Mouse (Mus musculus): ENCODE results near the gene Zfp346. TPM values are rescaled to one million over a fixed set of nuclear protein-coding genes. Genes with fewer than 3 reads are reported as not detected.
A peak's percentile ranks its signal among the peaks of the same experiment; 100 is the strongest.

Zfp346 gene
- polyA plus RNA-seq, 1 experiment from 2014 or later = 17.9 TPM

GRCm38 (mm10) chr13:55174347-55174746, 69.2 kb downstream of the Zfp346 start:
- no peak overlapping the region for H3K9ac ChIP-seq (ENCODE audit: low read depth, low read length)
- ATAC-seq (replicated peaks; ENCODE audit: insufficient number of reproducible peaks, low FRiP score, low TSS enrichment) = no peak

GRCm38 (mm10) chr13:55176265-55176664, 71.2 kb downstream of the Zfp346 start:
- no peak overlapping the region for H3K4me2 ChIP-seq
- H3K4me1 ChIP-seq (ENCODE audit: control insufficient read depth, insufficient read depth, low read length) = peaks cover 5% of the 10 kb centered on the region
- H3K9me3 ChIP-seq (replicated peaks; ENCODE audit: control insufficient read depth, low read length) = 0 out of 2 replicates have a peak, but pooled peaks cover 2% of the 10 kb centered on the region
- no peaks in the 10 kb centered on the region for H3K36me3 ChIP-seq (ENCODE audit: control insufficient read depth, insufficient read depth, low read length)
- WGBS (ENCODE audit: insufficient replicate concordance) = 71% methylated on average over 6 of the region's 6 CpGs
- no peak overlapping the region for H3K27ac ChIP-seq (ENCODE audit: low read depth, low read length)
- no peak for ATAC-seq (replicated peaks; ENCODE audit: insufficient number of reproducible peaks, low FRiP score, low TSS enrichment)
- no peaks in the 10 kb centered on the region for H3K27me3 ChIP-seq (ENCODE audit: control insufficient read depth, insufficient read depth, low read length)
- no peak overlapping the region for H3K4me3 ChIP-seq (ENCODE audit: low read depth, low read length)
- H3K9ac ChIP-seq (ENCODE audit: low read depth, low read length) = no peak overlapping the region

More at GRCm38 (mm10) chr13:55174347-55174746, 69.2 kb downstream of the Zfp346 start:
- Histone ChIP-seq H3K27ac (ENCODE audit: low read depth, low read length) (no peak overlapping the region), H3K4me3 (ENCODE audit: low read depth, low read length) (no peak overlapping the region), H3K4me1 (ENCODE audit: control insufficient read depth, insufficient read depth, low read length) (peaks cover 5% of the 10 kb centered on the region), H3K27me3 (ENCODE audit: control insufficient read depth, insufficient read depth, low read length) (no peaks in the 10 kb centered on the region), H3K36me3 (ENCODE audit: control insufficient read depth, insufficient read depth, low read length) (no peaks in the 10 kb centered on the region), H3K4me2 (no peak overlapping the region), H3K9me3 (replicated peaks; ENCODE audit: control insufficient read depth, low read length) (no peaks in the 10 kb centered on the region)
- 71% methylated on average over 11 of the region's 11 CpGs for WGBS (ENCODE audit: insufficient replicate concordance)

- Histone ChIP-seq H3K4me3 (ENCODE audit: low read depth, low read length) (no peak overlapping the region), H3K4me2 (no peak overlapping the region), H3K4me1 (ENCODE audit: control insufficient read depth, insufficient read depth, low read length) (no peaks in the 10 kb centered on the region), H3K27ac (ENCODE audit: low read depth, low read length) (no peak overlapping the region), H3K27me3 (ENCODE audit: control insufficient read depth, insufficient read depth, low read length) (no peaks in the 10 kb centered on the region), H3K9ac (ENCODE audit: low read depth, low read length) (no peak overlapping the region), H3K9me3 (replicated peaks; ENCODE audit: control insufficient read depth, low read length) (0 out of 2 replicates have a peak, but pooled peaks cover 2% of the 10 kb centered on the region), H3K36me3 (ENCODE audit: control insufficient read depth, insufficient read depth, low read length) (no peaks in the 10 kb centered on the region)
- 64% methylated on average over 4 of the region's 4 CpGs for WGBS (ENCODE audit: insufficient replicate concordance)
- no peak for ATAC-seq (replicated peaks; ENCODE audit: insufficient number of reproducible peaks, low FRiP score, low TSS enrichment)
Observed at GRCm38 (mm10) chr13:55177903-55178496, 72.9 kb downstream of the Zfp346 start.

- WGBS (ENCODE audit: insufficient replicate concordance) = 29% methylated on average over 2 of the region's 2 CpGs
- ATAC-seq (replicated peaks; ENCODE audit: insufficient number of reproducible peaks, low FRiP score, low TSS enrichment) = no peak
Observed at GRCm38 (mm10) chr13:55178556-55178955, 73.4 kb downstream of the Zfp346 start.

GRCm38 (mm10) chr13:55179591-55179990, 74.5 kb downstream of the Zfp346 start:
- Histone ChIP-seq H3K27ac (ENCODE audit: low read depth, low read length) (no peak overlapping the region), H3K4me1 (ENCODE audit: control insufficient read depth, insufficient read depth, low read length) (no peaks in the 10 kb centered on the region), H3K27me3 (ENCODE audit: control insufficient read depth, insufficient read depth, low read length) (no peaks in the 10 kb centered on the region), H3K36me3 (ENCODE audit: control insufficient read depth, insufficient read depth, low read length) (no peaks in the 10 kb centered on the region), H3K4me2 (no peak overlapping the region), H3K9ac (ENCODE audit: low read depth, low read length) (no peak overlapping the region), H3K9me3 (replicated peaks; ENCODE audit: control insufficient read depth, low read length) (0 out of 2 replicates have a peak, but pooled peaks cover 2% of the 10 kb centered on the region), H3K4me3 (ENCODE audit: low read depth, low read length) (no peak overlapping the region)
- no peak for ATAC-seq (replicated peaks; ENCODE audit: insufficient number of reproducible peaks, low FRiP score, low TSS enrichment)
- 90% methylated on average over 3 of the region's 3 CpGs for whole genome bisulfite sequencing (ENCODE audit: insufficient replicate concordance)

More at GRCm38 (mm10) chr13:55178556-55178955, 73.4 kb downstream of the Zfp346 start:
- 0 out of 2 replicates have a peak, but pooled peaks cover 2% of the 10 kb centered on the region for H3K9me3 ChIP-seq (replicated peaks; ENCODE audit: control insufficient read depth, low read length)
- H3K4me1 ChIP-seq (ENCODE audit: control insufficient read depth, insufficient read depth, low read length) = no peaks in the 10 kb centered on the region
- H3K27me3 ChIP-seq (ENCODE audit: control insufficient read depth, insufficient read depth, low read length) = no peaks in the 10 kb centered on the region
- no peaks in the 10 kb centered on the region for H3K36me3 ChIP-seq (ENCODE audit: control insufficient read depth, insufficient read depth, low read length)
- H3K4me2 ChIP-seq = no peak overlapping the region
- no peak overlapping the region for H3K27ac ChIP-seq (ENCODE audit: low read depth, low read length)
- no peak overlapping the region for H3K9ac ChIP-seq (ENCODE audit: low read depth, low read length)
- H3K4me3 ChIP-seq (ENCODE audit: low read depth, low read length) = no peak overlapping the region

GRCm38 (mm10) chr13:55181786-55182172, 76.7 kb downstream of the Zfp346 start:
- no peak overlapping the region for H3K9ac ChIP-seq (ENCODE audit: low read depth, low read length)
- peak overlapping the region; percentile 70; the same call in 1 of the 2 replicates for H3K27ac ChIP-seq (ENCODE audit: low read depth, low read length)
- peak overlapping the region; percentile 63 for H3K4me2 ChIP-seq
- H3K4me3 ChIP-seq (ENCODE audit: low read depth, low read length) = peak overlapping the region; percentile 41
- H3K36me3 ChIP-seq (ENCODE audit: control insufficient read depth, insufficient read depth, low read length) = no peaks in the 10 kb centered on the region
- H3K4me1 ChIP-seq (ENCODE audit: control insufficient read depth, insufficient read depth, low read length) = no peaks in the 10 kb centered on the region
- H3K9me3 ChIP-seq (replicated peaks; ENCODE audit: control insufficient read depth, low read length) = 0 out of 2 replicates have a peak, but pooled peaks cover 2% of the 10 kb centered on the region
- ATAC-seq (replicated peaks; ENCODE audit: insufficient number of reproducible peaks, low FRiP score, low TSS enrichment) = no peak
- H3K27me3 ChIP-seq (ENCODE audit: control insufficient read depth, insufficient read depth, low read length) = no peaks in the 10 kb centered on the region
- WGBS (ENCODE audit: insufficient replicate concordance) = 61% methylated on average over 2 of the region's 2 CpGs

GRCm38 (mm10) chr13:55182173-55182894, 77.2 kb downstream of the Zfp346 start:
- Histone ChIP-seq H3K9ac (ENCODE audit: low read depth, low read length) (peak overlapping the region; percentile 59), H3K4me3 (ENCODE audit: low read depth, low read length) (peak overlapping the region; percentile 41), H3K27me3 (ENCODE audit: control insufficient read depth, insufficient read depth, low read length) (no peaks in the 10 kb centered on the region), H3K4me1 (ENCODE audit: control insufficient read depth, insufficient read depth, low read length) (no peaks in the 10 kb centered on the region), H3K4me2 (peak overlapping the region; percentile 63), H3K27ac (ENCODE audit: low read depth, low read length) (peak overlapping the region; percentile 70), H3K36me3 (ENCODE audit: control insufficient read depth, insufficient read depth, low read length) (no peaks in the 10 kb centered on the region), H3K9me3 (replicated peaks; ENCODE audit: control insufficient read depth, low read length) (0 out of 2 replicates have a peak, but pooled peaks cover 2% of the 10 kb centered on the region)
- ATAC-seq (replicated peaks; ENCODE audit: insufficient number of reproducible peaks, low FRiP score, low TSS enrichment) = peak; percentile 92
- WGBS (ENCODE audit: insufficient replicate concordance) = 4% methylated on average over 23 of the region's 23 CpGs

- no peak overlapping the region for H3K4me2 ChIP-seq
- no peaks in the 10 kb centered on the region for H3K4me1 ChIP-seq (ENCODE audit: control insufficient read depth, insufficient read depth, low read length)
- no peak overlapping the region for H3K9ac ChIP-seq (ENCODE audit: low read depth, low read length)
- no peaks in the 10 kb centered on the region for H3K36me3 ChIP-seq (ENCODE audit: control insufficient read depth, insufficient read depth, low read length)
- no peak overlapping the region for H3K27ac ChIP-seq (ENCODE audit: low read depth, low read length)
- no peak for ATAC-seq (replicated peaks; ENCODE audit: insufficient number of reproducible peaks, low FRiP score, low TSS enrichment)
- no peak overlapping the region for H3K4me3 ChIP-seq (ENCODE audit: low read depth, low read length)
- WGBS (ENCODE audit: insufficient replicate concordance) = 79% methylated on average over 6 of the region's 6 CpGs
- no peaks in the 10 kb centered on the region for H3K27me3 ChIP-seq (ENCODE audit: control insufficient read depth, insufficient read depth, low read length)
- H3K9me3 ChIP-seq (replicated peaks; ENCODE audit: control insufficient read depth, low read length) = 0 out of 2 replicates have a peak, but pooled peaks cover 2% of the 10 kb centered on the region
Observed at GRCm38 (mm10) chr13:55183382-55183781, 78.3 kb downstream of the Zfp346 start.

Data from heart, embryonic 11.5 days (tissue).